Mouse (Mus musculus) liver, embryonic 14.5 days (tissue): ENCODE results near the gene Olfr12.

Experiments
- CTCF ChIP-seq: IDR thresholded peaks from 2 replicates; pipeline ENCODE4 v1.5.1; 2016; ENCODE audit warnings: antibody characterized with exemption, low read depth, control low read depth
- EP300 ChIP-seq: IDR thresholded peaks from 2 replicates; pipeline ENCODE4 v1.6.1; 2016; ENCODE audit warnings: antibody characterized with exemption, low read depth

- no peak for TF ChIP-seq EP300
- no peak for TF ChIP-seq CTCF
Observed at GRCm38 (mm10) chr1:92617488-92617887, at the start of gene Olfr12.
